Mouse (Mus musculus) retina, adult 2 months (tissue): Measurements from ENCODE around the gene 1700025G04Rik.
A peak's percentile ranks its signal among the peaks of the same experiment; 100 is the strongest.

Experiments
- DNase-seq: peaks from one replicate; pipeline ENCODE4 v3.0.0-alpha.2; 2012; ENCODE audit warnings: low read depth, low spot score

1700025G04Rik gene

DNA sequence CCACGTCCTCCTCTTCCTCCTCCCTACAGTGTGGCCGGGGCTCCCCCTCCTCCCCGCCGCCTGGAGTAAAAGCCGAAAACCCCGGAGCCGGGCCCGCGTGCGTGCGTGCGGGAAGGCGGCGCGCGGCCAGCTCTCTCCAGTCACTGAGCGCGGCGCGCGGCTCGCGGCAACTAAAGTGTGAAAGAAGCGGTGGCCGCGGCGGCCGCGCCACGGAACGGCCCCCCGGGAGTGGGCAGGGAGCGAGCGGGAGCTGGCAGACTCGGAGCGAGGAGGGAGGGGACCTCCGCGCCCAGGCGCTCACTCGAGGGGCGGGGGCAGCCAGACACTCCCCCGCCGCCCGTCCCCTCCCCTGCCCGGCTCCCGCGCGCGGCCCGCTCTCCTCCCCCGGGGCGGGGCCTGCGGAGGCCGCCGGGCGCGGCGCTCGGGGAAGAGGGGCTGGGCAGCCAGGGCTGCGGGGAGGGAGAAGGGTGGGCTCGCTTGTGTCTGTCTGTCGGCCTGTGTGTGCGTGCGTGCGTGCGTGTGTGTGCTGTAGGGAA lies at the start of gene 1700025G04Rik:
Gene 1700025G04Rik (minus strand): TSS at position 108 of the 536 bp plus-strand sequence.
- peak; percentile 48 for DNase-seq

DNA sequence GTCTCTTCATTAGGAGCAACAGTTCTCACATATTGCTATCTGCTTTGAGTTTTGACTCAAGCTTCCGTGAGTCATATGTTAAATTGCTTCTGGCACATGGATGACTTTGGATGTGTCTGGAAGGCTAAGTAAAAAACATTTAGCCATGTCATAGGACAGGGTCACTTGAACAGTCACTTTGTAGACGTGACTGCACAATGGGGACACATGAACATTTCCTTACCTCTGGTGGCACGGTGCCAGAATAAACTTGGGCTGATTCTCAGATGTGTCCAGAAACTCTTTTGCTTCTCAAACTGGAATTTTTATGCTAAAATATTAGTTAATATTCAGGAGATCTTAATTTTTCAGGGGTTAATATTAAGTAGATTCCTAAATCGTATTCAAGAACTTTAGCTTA lies 49.6 kb upstream of the 1700025G04Rik start:
- DNase-seq, result no peak

DNA sequence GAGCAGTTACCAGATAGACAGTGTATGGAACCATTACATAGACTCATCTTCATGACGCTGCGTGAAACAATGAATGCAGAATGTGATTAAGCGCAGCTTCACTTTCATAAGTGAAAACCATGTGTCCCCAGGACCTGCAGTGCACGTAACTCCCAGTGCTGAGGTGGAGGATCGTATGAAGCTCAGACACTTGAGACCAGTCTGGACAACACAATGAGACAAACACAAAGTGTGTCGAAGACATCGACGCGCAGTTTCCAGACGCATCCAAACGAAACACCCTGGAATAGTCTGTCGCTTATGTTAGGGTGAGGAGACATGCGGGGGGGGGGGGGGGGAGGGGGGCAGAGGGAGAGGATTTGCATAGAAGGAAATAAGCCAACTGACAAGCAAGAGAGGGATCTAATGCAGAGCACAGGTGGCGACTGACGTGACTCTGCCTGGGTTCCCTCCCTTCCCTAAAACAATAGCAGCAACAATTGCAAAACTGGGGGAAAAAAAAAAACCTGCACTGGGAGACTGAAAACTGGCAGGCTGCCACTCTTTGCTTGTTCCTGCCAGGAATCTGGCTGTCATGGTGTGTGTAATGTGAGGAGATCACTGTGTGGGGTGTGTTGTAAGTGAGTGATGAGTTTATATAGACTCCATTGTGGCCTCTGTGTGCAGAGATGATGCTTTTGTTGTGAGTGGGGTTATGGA lies 40.3 kb upstream of the 1700025G04Rik start:
- no peak for DNase-seq

DNA sequence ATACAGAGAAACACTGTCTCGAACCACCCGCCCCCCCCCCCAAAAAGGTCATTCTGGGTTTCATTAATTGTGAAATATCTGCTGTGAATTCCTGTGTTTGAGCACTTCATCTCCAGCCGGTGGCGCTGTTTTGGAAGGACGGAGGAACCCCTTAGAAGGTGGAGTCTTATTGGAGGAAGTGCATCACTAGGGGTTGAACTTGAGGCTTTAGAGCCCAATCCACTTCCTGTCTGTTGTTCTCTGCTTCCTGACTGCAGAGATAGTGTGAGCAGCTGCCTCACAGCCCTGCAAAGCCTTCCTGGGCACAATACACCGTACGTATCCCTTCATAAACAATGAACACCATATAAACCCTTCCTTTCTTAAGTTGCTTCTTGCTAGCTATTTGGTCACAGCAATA lies 35.5 kb upstream of the 1700025G04Rik start:
- no peak for DNase-seq

DNA sequence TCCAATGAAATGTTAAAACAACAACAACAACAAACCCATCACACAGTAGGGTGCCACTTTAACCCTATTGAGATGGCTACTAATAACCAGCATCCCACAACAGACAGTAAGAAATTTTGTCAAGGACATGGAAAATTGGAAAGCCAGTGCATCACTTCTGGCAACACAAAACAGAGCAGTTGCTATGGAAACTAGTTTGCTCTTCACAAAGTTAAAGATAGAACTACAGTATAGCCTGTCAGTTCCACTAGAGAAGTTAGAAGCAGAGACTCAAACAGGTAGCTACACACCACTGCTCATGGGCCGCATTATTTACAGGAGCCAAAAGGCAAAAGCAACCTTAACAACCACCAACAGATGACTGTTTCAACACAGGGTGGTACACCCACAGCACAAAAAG lies 20.2 kb upstream of the 1700025G04Rik start:
- DNase-seq, result no peak

DNA sequence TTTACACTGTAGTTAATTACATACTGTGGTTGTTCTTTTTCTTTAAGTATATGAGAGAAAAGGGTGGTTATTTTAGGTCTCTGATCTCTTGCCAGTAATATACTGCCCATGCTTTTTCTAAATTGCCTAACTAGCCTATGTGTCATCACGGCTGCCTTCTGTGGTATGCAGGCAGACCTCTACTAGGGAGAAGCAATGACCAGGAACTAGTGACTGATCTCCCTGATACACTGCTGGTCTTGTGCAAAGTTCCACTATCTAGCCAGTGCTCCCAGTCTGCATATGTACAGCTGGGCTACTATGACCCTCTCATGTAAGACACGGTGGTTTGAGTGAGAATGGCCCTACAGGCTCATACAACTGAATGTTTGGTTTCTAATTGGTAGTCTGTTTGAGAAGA lies 16.2 kb upstream of the 1700025G04Rik start:
- DNase-seq, result no peak

DNA sequence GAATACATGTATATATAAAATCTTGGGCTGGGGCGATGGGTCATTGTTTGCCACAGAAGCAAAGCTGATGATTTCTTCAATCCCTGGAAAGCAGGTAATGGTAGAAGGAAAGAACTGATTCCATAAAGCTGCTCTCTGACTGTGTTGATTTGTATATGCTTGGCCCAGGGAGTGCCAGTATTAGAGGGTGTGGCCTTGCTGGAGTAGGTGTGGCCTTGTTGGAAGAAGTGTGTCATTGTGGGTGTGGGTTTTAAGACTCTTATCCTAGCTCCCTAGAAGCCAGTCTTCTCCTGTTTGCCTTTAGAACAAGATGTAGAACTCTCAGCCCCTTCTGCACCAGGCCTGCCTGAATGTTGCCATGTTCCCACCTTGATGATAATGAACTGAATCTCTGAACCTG lies 15.3 kb upstream of the 1700025G04Rik start:
- DNase-seq, result no peak

DNA sequence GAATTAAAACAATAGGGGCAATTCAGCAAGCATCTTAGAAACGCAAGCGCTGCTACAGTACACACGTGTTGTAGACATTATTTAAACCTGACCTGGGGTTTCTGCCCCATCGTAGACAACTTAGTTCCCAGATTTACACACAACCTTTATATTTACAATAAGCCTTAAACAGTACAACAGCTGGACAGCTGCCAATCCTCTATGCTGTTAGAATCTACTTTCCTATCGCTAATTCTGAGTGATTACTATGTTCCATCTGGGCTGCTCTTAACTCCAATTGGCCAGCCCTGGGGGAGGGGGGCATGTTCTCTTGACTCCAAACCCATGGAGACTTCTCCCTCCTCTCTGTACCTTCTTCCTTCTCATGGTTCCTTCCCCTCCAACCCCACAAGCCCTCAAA lies 11.8 kb upstream of the 1700025G04Rik start:
- DNase-seq, result no peak

DNA sequence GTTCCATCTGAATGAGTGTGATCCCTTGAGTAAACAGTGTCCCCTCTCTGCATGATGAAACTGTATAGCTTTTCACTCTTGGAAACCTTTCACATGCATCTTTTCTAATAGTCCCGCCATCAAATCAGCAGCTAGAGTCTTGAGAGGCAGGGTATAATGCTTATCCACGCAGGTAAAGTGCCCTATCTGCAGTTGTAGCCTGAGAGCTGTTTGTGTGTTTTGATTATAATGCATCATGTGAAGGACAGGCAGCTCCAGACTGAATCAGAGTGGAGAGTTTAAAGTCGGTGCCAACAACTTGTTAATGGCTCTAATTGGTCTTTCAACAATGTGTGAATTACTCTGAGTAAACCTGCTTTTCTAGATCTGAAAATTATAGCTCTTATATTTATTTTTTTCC lies 6.1 kb upstream of the 1700025G04Rik start:
- no peak for DNase-seq

DNA sequence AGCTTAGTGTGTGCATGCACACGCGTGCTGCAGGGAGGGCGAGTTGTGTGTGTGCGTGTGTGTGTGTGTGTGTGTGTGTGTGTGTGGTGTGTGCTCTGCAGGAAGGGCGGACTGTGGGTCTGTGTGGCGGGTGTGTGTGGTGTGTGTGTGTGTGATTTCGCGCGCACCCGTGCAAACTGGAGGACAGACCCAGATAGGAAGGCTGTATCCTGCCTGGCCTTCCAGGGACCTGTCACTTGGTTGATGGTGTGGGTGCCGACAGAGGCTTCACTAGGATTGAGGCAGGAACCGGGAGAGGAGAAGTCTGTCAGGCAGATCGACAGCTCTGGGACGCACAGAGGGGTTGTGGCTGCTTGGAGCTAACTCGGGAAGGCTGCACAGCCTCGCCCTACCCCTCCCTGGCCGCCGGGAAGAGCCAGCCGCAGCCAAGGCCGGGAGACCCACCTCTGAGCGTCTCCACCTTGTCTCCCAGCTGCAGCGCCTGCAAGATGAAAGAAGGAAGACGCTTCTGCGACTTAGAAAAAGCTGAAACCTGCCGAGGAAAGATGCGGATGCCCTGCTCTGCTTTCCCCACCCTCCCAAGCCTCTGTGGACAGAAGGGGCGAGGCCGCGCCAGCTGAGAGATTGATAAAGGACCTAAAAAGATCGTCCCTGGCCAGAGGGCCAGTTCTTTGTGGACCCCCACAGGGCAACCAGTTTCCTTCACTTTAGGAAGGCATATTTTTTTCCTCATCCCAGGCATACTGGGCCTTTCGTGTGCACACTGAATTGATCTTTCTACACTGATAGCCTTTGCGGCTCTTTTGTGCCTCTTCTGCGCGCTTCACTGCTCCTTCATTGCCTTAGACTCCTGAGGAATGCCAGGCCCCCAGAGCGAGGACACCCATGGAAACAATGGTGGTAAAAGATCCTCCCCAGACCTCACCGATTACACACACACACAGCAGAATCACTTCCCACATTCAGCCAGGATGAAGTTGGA lies 930 bp upstream of the 1700025G04Rik start:
- peak; percentile 30 for DNase-seq

DNA sequence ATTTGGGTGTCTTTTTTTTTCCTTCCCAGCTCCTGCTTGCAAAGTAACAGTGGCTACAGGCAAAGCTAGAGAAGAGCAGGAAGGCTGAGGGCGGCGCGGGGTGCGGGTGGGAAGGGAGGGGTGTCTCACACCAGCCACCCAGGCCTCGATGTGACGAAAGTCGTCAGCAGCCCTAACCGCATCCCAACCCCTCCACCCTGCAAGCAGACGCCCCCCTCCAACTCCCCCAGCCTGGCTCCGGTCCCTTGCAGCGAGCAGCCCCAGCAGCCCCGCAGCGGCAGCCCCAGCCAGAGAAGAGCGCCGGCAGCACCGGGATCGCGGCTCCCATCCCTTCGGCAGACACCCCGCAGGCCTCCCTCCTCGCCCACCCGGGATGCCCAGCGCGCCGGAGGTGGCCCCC lies 399 bp downstream of the 1700025G04Rik start:
- DNase-seq, result no peak

DNA sequence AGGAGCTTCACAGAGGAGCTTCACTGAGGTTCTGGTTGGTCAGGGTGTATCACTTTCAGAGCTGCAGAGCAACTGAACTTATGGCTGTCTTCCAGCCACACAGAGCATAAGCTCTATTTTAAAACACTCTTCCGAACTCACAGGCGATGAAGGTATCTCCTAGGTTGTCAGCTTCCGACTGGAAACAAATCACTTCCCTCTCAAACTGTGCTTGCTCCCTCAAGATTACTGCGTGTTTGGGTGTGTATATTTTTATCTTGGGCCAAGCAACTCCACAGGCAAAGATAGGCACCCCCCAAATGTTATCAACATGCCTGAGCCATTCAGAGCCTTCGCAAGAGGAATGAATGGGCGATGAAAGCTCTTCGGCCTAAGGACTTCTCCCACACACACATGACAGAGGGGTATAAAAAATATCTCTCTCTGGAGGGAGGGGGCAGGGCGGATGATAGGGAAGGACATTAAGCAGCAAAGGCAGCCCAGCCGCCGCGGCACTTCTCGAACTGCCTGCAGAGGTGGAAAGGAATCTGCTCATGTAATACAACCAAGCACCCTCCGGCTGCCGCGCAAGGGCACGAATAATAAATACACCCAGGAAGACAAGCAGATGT lies 1.0 kb downstream of the 1700025G04Rik start:
- DNase-seq, result no peak

DNA sequence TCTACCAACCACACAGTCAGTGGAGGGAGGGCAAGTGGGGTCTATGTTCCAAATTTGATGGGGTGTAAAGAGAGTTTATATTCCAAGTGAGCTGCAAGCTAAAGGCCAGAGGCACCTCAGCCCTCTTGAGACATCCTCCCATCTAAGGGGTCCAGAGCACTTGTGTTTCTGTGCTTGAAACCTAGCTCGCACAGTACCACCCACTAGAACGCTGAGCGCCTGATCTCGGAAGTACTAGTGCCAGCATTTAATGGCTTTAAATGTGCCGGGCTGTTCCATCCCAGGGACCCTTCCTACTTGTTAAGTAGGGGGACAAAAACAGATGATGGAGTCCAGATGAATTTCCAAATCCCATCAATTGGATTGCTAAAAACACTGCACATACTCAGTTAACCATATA lies 1.9 kb downstream of the 1700025G04Rik start:
- no peak for DNase-seq

DNA sequence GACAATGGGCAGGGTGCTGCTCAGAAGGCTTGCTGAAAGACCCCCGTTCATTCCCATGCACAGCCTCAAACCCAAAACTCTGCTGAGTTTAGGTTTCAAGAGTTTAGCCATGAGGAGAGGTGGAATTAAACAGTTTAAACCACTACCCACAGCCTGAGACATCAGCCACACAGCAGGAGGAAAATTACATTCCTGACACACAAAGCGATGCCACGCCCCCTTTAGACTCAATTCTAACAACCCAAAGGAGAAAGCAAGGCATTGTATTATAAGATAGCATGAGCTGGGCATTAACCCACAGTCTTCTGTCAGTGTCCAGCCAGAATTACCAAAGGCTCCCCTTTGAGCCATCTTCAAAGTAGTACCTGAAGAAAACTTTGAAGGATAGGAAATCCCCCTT lies 3.0 kb downstream of the 1700025G04Rik start:
- DNase-seq, result no peak

DNA sequence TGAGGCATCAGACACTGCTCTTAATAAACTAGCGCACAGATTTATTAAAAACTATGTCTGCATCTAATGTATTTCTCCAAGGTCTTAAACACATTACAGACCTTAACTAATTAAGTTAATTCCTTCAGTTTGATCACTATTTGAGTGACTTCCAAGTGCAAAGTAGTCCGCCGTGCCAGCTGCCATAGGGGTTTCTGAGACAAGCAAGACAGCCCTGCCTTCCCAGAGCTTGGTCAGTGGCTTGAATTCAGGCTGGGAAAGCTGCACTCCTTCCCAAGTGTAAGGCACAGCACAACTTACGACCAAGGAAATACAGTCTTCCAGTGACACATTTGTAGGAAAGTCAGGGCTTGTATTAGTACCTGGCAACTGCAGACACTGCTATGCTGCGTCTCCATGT lies 4.4 kb downstream of the 1700025G04Rik start:
- DNase-seq, result no peak

DNA sequence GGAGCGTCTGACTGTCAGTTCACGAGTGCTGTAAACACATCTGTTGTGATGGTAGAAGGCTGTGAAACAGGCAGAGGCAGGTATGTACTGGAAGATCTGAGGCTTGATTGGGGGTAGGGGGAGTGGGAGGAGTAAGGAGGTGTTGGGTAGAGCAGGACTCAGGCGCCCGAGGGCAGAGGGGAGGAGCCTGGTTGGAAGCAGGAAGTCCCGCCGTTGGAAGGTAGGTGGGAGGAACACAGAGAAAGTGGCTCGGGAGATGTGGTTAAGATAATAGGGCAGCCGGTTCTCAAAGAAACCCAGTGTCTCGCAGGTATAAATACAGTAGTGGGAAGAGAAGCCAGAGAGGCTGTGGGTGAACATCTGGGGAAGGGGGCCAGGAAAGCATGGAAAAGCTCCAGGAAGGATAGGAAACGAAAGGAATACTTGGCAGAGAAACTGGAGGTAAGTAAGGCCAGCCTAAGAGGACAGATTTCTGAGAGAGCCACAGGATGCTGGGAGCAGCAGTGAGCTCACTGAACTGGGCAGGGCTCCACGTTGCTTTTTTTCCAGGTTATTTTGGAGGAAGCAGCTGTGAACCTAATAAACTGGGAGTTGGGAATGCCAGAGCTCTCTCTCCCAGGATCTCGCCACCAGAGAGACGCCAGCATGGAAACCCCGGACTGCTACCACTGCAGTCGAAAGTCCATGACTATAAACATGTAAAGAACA lies 5.1 kb downstream of the 1700025G04Rik start:
- DNase-seq, result no peak

DNA sequence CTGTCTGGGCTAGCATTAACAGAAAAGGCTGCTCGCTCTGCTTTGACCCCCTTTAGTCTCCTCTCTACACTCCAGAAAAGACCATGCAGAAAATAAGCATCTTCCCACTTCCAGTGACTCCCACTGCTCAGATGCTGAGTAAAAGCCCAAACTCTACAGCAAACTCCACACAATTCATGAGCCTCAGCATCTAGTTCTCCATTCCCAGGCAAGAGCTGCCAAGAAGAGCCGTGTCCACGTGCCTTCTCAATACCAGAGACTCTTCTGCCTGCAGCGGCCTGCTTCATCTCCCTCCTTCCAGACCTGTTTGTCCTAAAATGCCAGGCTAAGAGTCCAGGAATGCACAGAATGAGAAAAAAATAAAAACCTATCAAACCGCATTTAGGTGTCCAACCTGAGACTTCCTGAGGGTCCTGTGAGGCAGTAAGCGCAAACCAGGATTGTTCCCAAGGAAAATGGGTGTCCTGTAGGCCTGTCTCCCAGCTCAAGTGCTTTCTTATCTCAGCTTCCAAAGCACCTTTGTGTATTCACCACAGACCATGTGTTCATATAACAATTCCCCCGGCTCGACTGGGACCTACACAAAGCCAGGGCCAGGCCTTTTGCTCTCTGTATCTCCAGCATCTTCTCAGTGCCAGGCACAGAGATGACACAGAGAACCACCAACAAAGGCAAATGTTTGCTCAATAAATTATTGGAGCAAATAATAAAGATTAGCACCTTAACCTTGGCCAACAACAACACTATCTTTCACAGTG lies 7.8 kb downstream of the 1700025G04Rik start:
- DNase-seq, result no peak

DNA sequence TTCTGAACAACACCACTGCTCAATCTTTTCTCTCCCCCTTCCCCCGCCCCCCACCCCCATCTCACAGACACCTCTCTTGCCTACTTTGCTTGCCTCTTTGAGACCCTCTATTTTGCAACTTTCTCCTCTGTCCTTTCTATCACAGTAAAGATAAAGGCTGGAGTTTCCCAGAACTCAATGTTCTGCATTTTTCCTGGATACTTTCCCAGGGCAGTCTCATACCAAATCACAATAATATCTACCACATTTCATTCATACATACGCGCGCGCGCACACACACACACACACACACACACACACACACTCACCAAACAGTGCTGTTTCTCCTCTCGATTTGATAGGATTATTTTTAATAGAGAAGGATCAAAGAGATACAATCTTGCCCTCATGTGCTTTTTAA lies 8.8 kb downstream of the 1700025G04Rik start:
- no peak for DNase-seq

DNA sequence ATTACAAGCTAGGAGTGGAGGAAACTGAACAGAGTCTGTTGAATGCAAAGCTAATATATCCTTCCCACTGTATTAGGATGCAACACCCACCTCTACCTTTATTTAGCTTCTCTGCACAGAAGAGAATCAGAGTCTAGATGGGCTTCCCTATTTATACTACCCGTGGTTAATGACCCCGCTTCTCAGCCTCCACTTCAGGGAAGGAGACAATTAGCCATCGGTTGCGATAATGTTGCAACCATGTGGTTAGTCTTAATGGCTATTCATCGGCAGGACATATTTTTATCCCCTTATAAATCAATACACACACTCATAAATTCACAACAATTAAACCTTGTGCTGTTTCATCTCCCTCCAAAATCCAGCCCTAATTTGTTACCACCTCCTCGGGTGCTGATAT lies 9.7 kb downstream of the 1700025G04Rik start:
- no peak for DNase-seq

DNA sequence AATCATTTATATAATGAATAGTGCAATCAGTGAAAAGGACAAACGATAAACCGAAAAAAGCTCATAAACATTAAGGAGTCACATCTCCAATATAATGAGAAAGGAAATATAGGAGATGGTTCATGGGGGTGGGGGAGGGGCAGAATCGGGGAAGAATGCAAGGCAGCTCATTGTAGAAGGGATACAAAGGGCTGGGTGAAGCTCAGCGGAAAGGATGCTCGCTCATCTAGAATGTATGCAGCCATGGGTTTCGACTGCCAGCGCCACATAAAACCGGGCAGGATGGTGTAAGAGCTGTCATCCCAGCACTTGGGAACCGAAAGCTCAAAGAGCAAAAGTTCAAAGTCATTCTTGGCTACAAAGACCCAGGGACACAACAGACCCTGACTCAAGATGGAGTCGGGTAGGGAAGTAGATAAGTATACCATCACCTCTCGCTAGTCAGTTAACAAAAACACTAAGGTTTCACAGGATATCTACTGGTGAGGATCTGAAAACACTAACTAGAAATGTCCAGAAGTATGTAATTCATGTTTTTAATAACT lies 12.7 kb downstream of the 1700025G04Rik start:
- no peak for DNase-seq
